Mouse (Mus musculus) olfactory bulb, adult 2 months (tissue): ENCODE measurements around the gene Slc15a5. TPM values are rescaled to one million over a fixed set of nuclear protein-coding genes. Genes with fewer than 3 reads are reported as not detected.

Source experiments
- H3K27ac ChIP-seq: fragments of 200-500 bp; 2 replicates; pipeline ENCODE4 v1.5.1; 2012; ENCODE audit warnings: low read depth, low read length; ENCODE audit not compliant: insufficient read depth
- H3K4me1 ChIP-seq: fragments of 200-500 bp; 2 replicates; pipeline ENCODE4 v1.6.1; 2012; ENCODE audit warnings: low read length; ENCODE audit not compliant: control insufficient read depth, insufficient read depth
- H3K4me3 ChIP-seq: fragments of 200-500 bp; 2 replicates; pipeline ENCODE4 v1.5.1; 2012; ENCODE audit warnings: mild to moderate bottlenecking, low read depth, low read length, moderate library complexity; ENCODE audit not compliant: insufficient read depth
- CTCF ChIP-seq: fragments of 200-500 bp; IDR thresholded peaks from 2 replicates; pipeline ENCODE4 v1.5.1; 2012; ENCODE audit warnings: low read depth, mild to moderate bottlenecking, low read length, moderate library complexity; ENCODE audit not compliant: insufficient read depth
- POLR2A ChIP-seq: fragments of 200-500 bp; IDR thresholded peaks from 2 replicates; pipeline ENCODE4 v1.6.1; 2012; ENCODE audit warnings: mild to moderate bottlenecking, low read depth, low read length, moderate library complexity; ENCODE audit not compliant: insufficient read depth
- WGBS: fragments of 180-500 bp; shearing (Covaris S2); methylation state at CpG from one replicate; pipeline ENCODE4 v1.1.7; 2018; 5-methylcytosine and 5-hydroxymethylcytosine counted together
- polyA plus RNA-seq: library from polyadenylated mRNA; stranded (reverse); fragments of >200 nt; gene quantifications from 2 replicates; pipeline ENCODE4 v1.2.4, GENCODE M21; 2012; ENCODE audit warnings: low replicate concordance; ENCODE audit not compliant: missing spikeins, insufficient read depth, insufficient read length

The Slc15a5 gene
- polyA plus RNA-seq, 1 experiment: not detected

DNA sequence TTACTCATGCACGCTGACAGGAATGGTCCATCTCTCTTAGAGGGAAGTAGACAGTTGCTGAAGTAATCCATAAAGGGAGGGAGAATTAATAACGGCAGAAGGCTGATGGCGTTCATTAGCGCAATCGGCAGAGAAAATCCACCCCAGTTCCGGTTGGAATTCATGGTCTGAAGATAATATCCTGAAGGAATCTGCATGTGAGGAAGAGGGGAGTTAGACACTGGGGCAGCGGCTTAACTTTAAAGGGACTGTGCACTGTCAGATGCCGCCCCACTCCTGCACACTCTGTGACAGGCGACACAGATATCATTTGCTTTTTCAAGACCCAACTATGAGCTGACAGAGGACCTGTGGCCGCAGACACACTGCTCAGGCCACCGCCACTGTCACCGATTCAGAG, 42.8 kb downstream of the Slc15a5 start:
- H3K4me3 ChIP-seq: no peak overlapping the region
- 94% methylated on average over 12 of the region's 12 CpGs for WGBS
- no peak overlapping the region for H3K27ac ChIP-seq
- no peaks in the 10 kb centered on the region for H3K4me1 ChIP-seq
- TF ChIP-seq CTCF: no peak
- TF ChIP-seq POLR2A: no peak

DNA sequence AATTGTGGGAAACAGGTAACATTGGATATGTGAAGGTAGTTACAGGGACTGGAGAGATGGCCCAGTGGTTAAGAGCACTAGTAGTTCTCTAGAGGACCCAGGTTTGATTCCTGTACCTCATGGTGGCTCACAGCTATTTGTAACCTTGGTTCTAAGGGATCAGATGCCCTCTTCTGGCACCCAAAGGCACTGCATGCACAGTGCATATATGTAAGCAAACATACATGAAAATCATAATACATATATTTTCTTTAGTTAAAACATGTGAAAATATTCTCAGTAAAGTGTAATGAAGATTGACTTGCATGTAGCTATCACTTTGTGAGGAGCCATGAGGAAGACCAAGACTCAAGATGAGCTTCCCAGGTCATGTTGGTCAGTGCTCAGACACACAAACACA, 62.8 kb downstream of the Slc15a5 start:
- Histone ChIP-seq H3K4me3 (no peak overlapping the region), H3K27ac (no peak overlapping the region), H3K4me1 (no peaks in the 10 kb centered on the region)
- TF ChIP-seq CTCF (no peak), POLR2A (no peak)

DNA sequence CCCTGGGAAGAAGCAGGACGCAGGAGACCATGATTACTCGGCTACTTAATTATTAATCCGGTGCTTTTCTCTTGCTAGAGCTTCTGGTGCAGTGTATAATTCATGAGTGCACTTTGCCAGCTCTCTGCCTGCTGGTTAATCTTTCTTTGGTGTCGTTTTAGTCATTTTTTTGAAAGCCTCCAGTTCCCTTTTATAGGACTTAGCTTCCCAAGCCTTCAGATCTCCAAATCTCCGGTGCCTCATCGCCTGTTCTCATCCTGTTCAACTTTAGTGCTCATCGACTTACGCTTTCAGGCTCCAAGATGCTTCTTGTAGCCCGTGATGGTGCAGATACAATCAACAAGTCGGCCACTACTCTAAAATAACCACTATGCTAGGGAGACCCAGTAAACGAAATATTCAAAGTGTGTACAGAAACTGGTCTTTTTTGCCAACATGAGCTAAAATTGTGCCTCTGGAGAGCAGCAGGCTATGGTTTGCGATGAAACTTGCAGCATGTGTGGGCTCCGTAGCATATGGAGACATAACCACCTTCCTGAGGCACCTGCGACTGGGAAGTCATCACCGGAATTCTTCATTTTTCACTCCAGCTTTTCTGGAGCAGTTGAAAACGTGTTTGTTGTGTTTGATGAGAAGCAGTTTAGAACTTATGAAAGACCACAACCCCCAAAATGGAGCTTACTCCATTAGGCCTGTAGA, 64.6 kb downstream of the Slc15a5 start:
- TF ChIP-seq CTCF (no peak), POLR2A (no peak)
- Histone ChIP-seq H3K4me1 (no peaks in the 10 kb centered on the region), H3K4me3 (no peak overlapping the region), H3K27ac (no peak overlapping the region)
- 61% methylated on average over 16 of the region's 16 CpGs for WGBS

DNA sequence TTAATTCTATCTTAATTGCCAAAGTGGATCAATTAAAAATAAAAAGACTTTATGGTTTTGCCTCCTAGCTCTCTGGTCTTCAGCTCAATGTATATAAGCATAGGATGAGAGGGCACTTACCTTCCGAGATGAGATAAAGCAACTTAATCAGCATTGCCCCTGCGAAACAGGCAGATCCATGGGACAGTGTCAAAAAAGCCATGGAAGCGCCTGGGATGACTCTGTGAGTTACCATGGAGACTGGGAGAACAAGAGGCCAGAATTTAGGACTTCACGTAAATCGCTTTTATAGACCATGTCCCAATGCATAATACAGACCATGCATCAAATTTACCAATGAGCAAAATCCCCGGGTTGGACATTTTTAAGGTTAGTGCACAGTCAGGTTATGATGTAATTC, 67.8 kb downstream of the Slc15a5 start:
- Histone ChIP-seq H3K4me3 (no peak overlapping the region), H3K4me1 (no peaks in the 10 kb centered on the region), H3K27ac (no peak overlapping the region)
- 97% methylated on average over 6 of the region's 6 CpGs for WGBS
- TF ChIP-seq CTCF: no peak
- TF ChIP-seq POLR2A: no peak

DNA sequence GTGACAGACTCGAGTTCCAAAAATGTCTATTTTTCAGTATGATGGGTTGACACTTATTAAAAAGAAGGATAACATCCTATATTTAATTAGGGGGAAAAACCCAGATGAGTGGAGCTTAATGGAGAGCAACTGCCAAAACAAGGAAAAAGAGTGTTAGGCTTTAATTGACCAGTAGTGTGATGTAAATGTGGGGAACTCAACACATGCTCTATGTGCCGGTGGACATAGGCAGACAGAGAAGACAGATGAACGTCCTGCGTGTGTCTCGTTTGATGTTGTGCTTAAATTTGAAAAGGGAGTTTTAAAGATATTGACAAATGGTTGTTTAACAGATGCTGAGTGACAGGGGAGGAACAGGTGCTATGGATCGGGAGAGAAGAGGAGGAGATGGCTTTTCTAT, 72.0 kb downstream of the Slc15a5 start:
- TF ChIP-seq CTCF (no peak), POLR2A (no peak)
- Histone ChIP-seq H3K27ac (no peak overlapping the region), H3K4me3 (no peak overlapping the region), H3K4me1 (no peaks in the 10 kb centered on the region)
- WGBS: 74% methylated on average over 6 of the region's 6 CpGs

DNA sequence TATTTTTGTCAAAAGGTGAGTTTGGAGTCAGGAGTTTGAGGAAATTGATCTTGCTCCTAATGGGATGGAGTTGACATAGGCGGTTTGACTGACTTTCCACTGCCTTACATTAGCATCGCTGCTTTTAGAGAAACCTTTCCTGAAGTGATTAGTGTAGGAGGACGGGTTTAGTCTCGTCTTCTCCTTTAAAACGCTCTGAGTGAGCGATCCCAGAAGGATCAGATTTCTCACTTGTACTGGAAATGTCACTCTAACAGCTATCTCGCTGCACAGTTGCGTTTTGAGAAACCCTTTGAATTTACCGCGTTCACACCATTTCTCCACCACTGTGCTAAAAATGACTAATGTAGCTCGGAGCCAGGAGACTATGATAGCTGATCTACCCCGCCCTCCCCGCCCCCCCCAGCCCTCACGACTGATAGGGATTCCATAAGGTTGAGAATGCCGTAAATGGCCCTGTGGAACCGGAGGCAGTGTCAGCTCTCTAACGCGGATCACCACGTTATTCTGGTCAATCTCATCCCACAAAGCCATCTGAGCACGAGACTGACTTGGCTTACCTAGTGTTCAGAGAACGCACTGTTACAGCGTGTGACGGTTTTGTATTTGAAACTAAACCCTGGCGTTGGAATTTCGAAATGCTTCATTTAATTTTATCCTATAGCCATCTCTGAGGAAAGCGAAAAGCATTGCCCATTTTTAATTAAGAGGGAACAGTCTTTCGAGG, 73.0 kb downstream of the Slc15a5 start:
- WGBS: 85% methylated on average over 27 of the region's 27 CpGs
- H3K27ac ChIP-seq: no peak overlapping the region
- H3K4me3 ChIP-seq: no peak overlapping the region
- no peak for TF ChIP-seq CTCF
- no peak for TF ChIP-seq POLR2A
- no peaks in the 10 kb centered on the region for H3K4me1 ChIP-seq

DNA sequence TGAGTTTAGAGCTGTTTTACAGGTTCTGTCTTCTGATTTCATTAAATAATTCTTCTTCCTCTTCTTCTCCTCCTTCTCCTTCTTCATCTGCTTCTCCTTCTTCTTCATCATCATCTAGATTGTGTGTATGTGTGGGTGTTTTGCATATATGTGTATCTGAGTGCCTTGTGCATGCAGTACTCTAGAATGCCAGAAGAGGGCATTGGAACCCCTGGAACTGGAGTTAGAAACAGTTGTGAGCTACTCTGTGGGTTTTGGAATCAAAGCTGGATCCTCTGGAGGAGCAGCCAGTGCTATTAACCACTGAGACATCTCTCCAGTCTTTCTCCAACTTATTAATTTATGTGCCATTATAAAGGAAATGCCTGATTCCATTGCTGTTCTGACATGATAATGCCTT, 89.9 kb downstream of the Slc15a5 start:
- no peak overlapping the region for H3K4me3 ChIP-seq
- H3K27ac ChIP-seq: no peak overlapping the region
- TF ChIP-seq CTCF (no peak), POLR2A (no peak)
- no peaks in the 10 kb centered on the region for H3K4me1 ChIP-seq

DNA sequence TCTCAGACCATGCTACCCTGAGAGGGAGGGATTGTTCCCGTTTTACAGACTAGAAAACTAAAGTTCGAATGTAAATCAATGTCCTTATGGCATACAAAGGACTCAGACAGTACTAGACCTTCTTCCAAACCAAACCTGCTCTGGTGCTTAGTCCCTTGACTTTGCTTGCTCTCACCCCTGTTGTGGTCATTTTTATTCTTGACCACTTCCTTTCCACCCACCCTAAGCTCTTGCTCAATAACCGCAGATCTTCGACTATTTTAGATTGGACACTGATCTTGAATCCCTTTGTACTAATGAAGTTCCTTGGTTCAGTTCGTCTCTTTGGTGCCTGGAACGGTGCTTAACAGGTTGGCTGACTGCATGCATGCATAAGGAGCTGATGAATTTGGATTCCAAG, 94.5 kb downstream of the Slc15a5 start:
- Histone ChIP-seq H3K27ac (no peak overlapping the region), H3K4me3 (no peak overlapping the region), H3K4me1 (peaks cover 2% of the 10 kb centered on the region; the same call in 1 of the 2 replicates)
- 94% methylated on average over 6 of the region's 6 CpGs for WGBS
- TF ChIP-seq POLR2A (no peak), CTCF (no peak)

DNA sequence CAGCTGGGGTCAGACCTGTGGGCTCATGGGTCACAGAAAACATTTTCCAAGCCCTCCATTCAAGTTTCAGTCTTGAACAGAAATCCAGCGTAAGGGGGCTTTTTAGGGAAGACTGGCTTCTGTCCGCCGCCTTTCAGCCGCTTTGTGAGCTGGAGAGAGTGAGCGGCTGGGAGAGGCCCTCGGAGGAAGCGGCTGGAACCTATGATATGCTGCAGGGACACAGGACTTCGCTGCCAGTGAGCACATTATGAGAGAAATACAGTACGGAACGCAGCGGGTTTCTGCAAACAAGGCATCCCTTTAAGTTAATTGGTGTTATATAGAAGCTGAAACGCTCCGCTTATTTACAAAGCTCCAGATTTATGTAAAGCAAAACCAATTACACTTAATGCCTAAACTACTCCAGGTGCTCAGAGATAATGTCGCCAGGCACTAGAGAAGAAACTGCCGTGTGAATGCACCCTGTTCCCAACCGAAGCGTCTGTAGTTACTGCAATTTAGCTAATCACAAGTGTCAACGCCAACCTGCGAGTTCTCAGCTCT, 97.5 kb downstream of the Slc15a5 start:
- no peak overlapping the region for H3K4me3 ChIP-seq
- H3K27ac ChIP-seq: no peak overlapping the region
- H3K4me1 ChIP-seq: peaks cover 2% of the 10 kb centered on the region; the same call in 1 of the 2 replicates
- WGBS: 31% methylated on average over 19 of the region's 19 CpGs
- no peak for TF ChIP-seq CTCF
- no peak for TF ChIP-seq POLR2A
